Mouse (Mus musculus) brain, embryonic 14.5 days (tissue): ENCODE measurements around the gene Ubxn6.

ENCODE experiments used
- CTCF ChIP-seq: fragments of 200-500 bp; IDR thresholded peaks from 2 replicates; pipeline ENCODE4 v1.5.1; 2012; ENCODE audit warnings: inconsistent platforms, mild to moderate bottlenecking, moderate library complexity, borderline replicate concordance; ENCODE audit not compliant: insufficient read depth, insufficient read length; ENCODE audit errors: extremely low read depth
- POLR2A ChIP-seq: fragments of 200-500 bp; IDR thresholded peaks from 2 replicates; pipeline ENCODE4 v1.6.1; 2012; ENCODE audit warnings: mild to moderate bottlenecking, inconsistent platforms, borderline replicate concordance; ENCODE audit not compliant: poor library complexity, insufficient read depth, insufficient read length, severe bottlenecking; ENCODE audit errors: extremely low read depth

DNA sequence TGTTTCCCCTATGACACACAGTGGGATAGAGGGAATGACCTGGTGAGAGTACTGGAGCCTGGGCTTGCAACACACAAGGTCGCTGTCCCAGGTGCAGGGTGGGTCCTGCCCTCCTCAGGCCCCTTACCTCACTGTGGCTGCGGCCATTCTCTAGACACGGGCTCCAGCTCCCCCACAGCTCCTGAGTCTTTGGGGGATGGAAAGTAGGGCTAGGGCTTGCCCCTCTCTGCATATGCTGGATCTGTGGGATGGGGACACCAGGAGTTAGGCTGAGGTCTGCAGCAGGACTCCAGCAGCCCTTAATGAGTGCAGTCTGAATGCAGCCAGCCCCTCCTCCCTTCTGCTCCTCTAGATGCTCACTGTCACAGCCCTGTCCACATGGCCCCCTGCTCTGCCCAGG, 37.9 kb upstream of the Ubxn6 start:
- TF ChIP-seq CTCF (no peak), POLR2A (no peak)
